Mouse (Mus musculus): ENCODE data around the gene Lef1. TPM values are rescaled to one million over a fixed set of nuclear protein-coding genes. Genes with fewer than 3 reads are reported as not detected.
A peak's percentile ranks its signal among the peaks of the same experiment; 100 is the strongest.

Gene Lef1
- polyA plus RNA-seq, 1 experiment from 2014 or later: 9.8 TPM

DNA sequence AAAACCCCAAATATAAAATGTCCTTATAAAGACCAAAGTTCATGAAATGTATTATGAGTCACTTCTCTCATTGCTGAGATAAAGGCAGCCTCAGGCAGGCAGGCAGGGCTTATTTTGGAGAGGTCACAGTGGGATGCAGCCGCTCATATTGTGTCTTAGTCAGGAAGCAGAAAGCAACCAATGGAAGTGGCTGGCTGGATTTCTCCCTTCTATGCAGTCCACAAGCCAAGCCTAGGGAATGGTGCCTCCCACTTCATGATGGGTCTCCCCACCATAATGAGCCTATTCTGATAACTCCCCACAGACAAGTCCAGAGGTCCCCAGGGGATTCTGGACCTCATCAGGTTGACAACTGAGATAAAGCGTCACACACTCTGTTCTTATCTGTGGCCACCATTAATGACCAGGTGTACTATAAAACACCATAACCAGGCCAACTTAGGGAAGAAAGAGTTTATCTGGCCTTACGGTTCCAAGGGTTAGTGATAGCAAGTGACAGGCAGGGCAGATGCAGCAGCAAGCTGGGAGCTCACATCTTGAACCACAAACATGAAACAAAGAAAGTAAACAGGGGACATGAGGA is 145.2 kb downstream of the Lef1 start:
- ATAC-seq (ENCODE audit: extremely low read depth, insufficient number of reproducible peaks, low FRiP score, low TSS enrichment): no peak
- H3K4me3 ChIP-seq: no peak overlapping the region
- H3K27me3 ChIP-seq (replicated peaks): no peaks in the 10 kb centered on the region
- 61% methylated on average over 3 of the region's 3 CpGs for WGBS
- no peaks in the 10 kb centered on the region for H3K9me3 ChIP-seq
- peaks cover 25% of the 10 kb centered on the region for H3K36me3 ChIP-seq
- no peak overlapping the region for H3K9ac ChIP-seq
- no peak overlapping the region for H3K4me2 ChIP-seq
- no peak overlapping the region for H3K27ac ChIP-seq (replicated peaks)
- peaks cover 52% of the 10 kb centered on the region for H3K4me1 ChIP-seq

DNA sequence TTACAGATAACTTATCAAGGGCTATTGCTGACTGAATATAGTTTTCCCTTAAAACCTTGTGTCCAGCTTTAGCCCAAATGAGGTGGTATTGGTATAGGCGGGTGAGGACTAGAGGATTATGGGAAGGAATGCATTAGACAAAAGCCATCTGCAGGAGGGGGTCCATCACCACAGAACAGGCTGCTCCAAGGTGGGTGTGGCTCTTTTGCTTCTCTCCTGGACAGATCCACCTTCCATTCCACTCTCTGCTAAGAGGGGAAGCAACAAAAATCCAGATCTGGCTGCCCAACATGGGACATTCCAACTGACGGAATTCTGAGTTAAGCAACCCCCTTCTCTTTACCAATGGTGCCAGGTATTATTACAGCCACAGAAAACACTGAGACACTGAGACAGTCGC is 148.7 kb downstream of the Lef1 start:
- 72% methylated on average over 3 of the region's 3 CpGs for WGBS
- H3K9me3 ChIP-seq: peaks cover 10% of the 10 kb centered on the region; the same call in 1 of the 2 replicates
- H3K4me1 ChIP-seq: peaks cover 28% of the 10 kb centered on the region
- no peak overlapping the region for H3K27ac ChIP-seq (replicated peaks)
- H3K4me2 ChIP-seq: no peak overlapping the region
- H3K4me3 ChIP-seq: no peak overlapping the region
- ATAC-seq (ENCODE audit: extremely low read depth, insufficient number of reproducible peaks, low FRiP score, low TSS enrichment): no peak
- peaks cover 48% of the 10 kb centered on the region for H3K36me3 ChIP-seq
- no peaks in the 10 kb centered on the region for H3K27me3 ChIP-seq (replicated peaks)
- H3K9ac ChIP-seq: no peak overlapping the region

DNA sequence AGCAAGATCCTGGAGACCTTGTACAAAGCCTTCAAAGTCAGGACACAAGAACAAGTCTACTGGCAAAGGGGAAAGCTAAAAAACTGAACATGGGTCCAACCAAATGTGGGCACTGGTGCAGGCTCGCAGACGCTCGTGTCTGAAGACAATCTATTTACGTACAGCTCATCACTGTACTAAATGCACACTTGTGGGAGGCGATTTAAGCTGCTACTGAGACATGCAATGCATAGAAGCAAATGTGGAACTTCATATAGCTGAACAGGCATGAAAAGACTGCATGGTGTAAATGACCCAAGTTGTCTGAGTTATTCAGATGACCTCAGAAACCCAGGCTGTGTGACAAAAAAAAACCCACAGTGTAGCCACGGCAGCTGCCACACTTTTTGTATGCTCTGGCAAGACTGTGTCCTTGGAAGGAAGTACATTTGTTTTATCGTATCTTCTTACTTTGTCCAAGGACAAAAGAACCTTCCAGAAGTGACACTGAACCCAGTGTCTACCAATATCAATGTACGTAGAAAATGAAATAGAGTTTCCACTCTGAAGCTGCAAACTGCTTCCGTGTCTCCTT is 149.2 kb downstream of the Lef1 start:
- 65% methylated on average over 9 of the region's 9 CpGs for WGBS
- Histone ChIP-seq H3K9ac (no peak overlapping the region), H3K36me3 (peaks cover 48% of the 10 kb centered on the region), H3K4me3 (no peak overlapping the region), H3K27ac (replicated peaks) (peak overlapping the region; percentile 24; the same call in 1 of the 2 replicates), H3K4me2 (no peak overlapping the region; the same call in 1 of the 2 replicates), H3K9me3 (peaks cover 10% of the 10 kb centered on the region; the same call in 1 of the 2 replicates), H3K4me1 (peaks cover 32% of the 10 kb centered on the region), H3K27me3 (replicated peaks) (no peaks in the 10 kb centered on the region)
- ATAC-seq (ENCODE audit: extremely low read depth, insufficient number of reproducible peaks, low FRiP score, low TSS enrichment): no peak

DNA sequence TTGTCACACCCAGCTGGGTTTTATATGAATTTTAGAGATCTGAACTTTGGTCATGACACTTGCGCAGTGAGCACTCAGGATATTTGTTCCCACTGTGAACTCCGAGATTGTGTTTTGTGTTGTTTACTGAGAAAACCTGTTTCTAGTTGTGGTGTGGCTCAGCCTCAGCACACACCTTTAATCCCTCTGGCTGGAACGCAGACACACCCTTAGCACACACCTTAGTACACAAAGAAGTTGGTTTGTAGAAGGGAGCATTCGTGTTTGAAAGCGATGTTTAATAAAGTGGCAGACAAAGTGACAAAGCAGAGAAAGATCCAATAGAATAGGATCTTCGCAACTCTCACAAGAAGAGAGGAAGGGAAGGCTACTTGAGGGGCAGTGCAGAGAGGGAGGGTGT is 150.1 kb downstream of the Lef1 start:
- Histone ChIP-seq H3K36me3 (peaks cover 51% of the 10 kb centered on the region), H3K27me3 (replicated peaks) (no peaks in the 10 kb centered on the region), H3K27ac (replicated peaks) (no peak overlapping the region), H3K4me1 (peaks cover 41% of the 10 kb centered on the region), H3K9ac (no peak overlapping the region), H3K9me3 (peaks cover 10% of the 10 kb centered on the region; the same call in 1 of the 2 replicates), H3K4me2 (no peak overlapping the region), H3K4me3 (no peak overlapping the region)
- no peak for ATAC-seq (ENCODE audit: extremely low read depth, insufficient number of reproducible peaks, low FRiP score, low TSS enrichment)
- 92% methylated on average over 6 of the region's 6 CpGs for WGBS

DNA sequence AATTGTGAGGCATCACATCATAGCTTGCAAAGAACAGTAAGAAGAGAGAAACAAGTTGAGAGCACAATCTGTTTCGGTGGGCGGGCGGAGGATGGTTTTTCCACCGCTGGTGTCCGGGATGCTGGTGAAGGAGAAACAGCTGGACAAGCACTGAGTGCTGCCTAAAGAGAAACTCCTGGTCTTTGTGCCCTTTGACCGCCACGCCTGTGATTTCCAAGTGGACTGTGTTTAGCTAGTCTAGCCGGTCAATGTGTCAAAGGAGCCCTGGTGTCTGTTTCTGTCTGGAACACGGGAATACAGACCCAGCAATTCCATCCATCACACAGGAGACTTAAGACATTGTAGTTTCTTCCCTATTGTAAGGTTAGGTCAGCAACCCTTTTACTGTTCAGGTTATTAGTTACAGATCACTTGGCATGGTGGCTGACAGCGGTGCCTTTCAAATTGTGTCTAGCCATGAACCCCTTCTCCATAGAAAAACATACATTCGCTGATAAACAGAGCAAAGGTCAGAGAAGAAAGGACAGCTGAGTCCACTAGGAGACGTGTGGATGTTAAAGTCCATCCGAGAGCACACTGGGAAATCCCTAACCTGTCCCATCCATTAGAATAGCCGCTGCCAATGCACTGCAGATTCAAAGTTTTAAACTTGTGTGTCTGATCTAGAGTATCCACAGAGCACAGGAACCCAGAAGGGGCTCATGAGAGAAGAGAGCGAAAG is 153.7 kb downstream of the Lef1 start:
- ATAC-seq (ENCODE audit: extremely low read depth, insufficient number of reproducible peaks, low FRiP score, low TSS enrichment): no peak
- no peak overlapping the region for H3K4me3 ChIP-seq
- 80% methylated on average over 15 of the region's 15 CpGs for WGBS
- H3K9ac ChIP-seq: no peak overlapping the region
- no peaks in the 10 kb centered on the region for H3K27me3 ChIP-seq (replicated peaks)
- H3K4me1 ChIP-seq: peaks cover 62% of the 10 kb centered on the region
- no peak overlapping the region for H3K27ac ChIP-seq (replicated peaks)
- peaks cover 59% of the 10 kb centered on the region for H3K36me3 ChIP-seq
- H3K4me2 ChIP-seq: no peak overlapping the region
- H3K9me3 ChIP-seq: peaks cover 10% of the 10 kb centered on the region; the same call in 1 of the 2 replicates

DNA sequence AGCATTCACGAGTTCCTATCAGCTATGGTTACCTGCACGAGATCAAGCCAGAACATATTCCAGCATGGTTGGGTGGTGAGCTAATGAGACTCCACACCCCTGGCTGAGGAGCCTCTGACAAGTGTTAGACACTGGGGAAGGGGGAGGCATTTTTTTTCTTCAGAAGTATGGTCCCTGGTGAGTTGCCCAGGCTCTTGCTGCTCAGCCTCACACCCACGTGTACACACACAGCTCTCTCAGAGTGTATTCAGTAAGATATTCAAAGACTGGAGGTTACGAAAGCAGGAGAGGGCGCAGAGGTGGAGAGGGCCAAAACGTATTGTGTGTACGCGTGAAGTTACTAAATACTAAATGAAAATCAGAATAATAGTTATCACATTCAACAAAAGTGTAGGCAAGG is 155.2 kb downstream of the Lef1 start:
- H3K27ac ChIP-seq (replicated peaks): 0 out of 2 replicates have a peak overlapping the region, but pooled peaks have one; percentile 1
- 75% methylated on average over 8 of the region's 8 CpGs for WGBS
- no peak overlapping the region for H3K9ac ChIP-seq
- H3K4me2 ChIP-seq: no peak overlapping the region
- H3K27me3 ChIP-seq (replicated peaks): no peaks in the 10 kb centered on the region
- peaks cover 58% of the 10 kb centered on the region for H3K36me3 ChIP-seq
- peaks cover 10% of the 10 kb centered on the region; the same call in 1 of the 2 replicates for H3K9me3 ChIP-seq
- no peak overlapping the region for H3K4me3 ChIP-seq
- H3K4me1 ChIP-seq: peaks cover 61% of the 10 kb centered on the region
- no peak for ATAC-seq (ENCODE audit: extremely low read depth, insufficient number of reproducible peaks, low FRiP score, low TSS enrichment)

DNA sequence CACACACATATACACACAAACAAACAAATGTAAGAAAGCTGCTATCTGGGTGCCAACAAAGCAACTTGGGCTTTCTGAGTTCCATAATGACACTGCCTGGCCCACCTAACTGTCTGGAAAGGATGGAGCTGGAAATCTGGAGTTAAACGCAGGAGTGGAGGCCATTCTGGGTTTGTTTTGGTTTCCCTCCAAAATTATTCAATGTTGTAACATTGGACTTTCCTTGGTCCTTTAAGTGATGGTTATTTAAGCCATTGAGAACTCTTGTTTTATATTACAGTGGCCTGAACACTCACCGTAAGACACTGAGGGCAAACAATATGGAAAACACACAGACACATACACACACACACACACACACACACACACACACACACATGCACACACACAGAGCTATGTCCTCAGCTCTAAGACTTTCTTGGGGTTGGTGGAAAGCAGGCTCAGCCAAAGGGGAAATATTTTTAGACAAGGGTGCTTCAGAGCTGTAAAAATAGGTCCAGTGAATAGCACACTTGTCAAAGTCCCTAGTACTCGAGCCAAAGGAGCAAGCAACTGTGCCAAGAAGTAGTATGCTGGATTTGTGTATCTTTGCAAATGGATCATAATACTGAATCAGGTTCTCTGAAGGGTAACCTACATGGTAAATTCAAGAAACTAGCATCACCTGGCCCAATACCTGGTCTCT is 156.2 kb downstream of the Lef1 start:
- ATAC-seq (ENCODE audit: extremely low read depth, insufficient number of reproducible peaks, low FRiP score, low TSS enrichment): no peak
- H3K4me3 ChIP-seq: no peak overlapping the region
- peaks cover 48% of the 10 kb centered on the region for H3K36me3 ChIP-seq
- H3K27ac ChIP-seq (replicated peaks): peak overlapping the region; percentile 79
- H3K4me2 ChIP-seq: peak overlapping the region; percentile 12; the same call in 1 of the 2 replicates
- H3K9me3 ChIP-seq: peaks cover 2% of the 10 kb centered on the region; the same call in 1 of the 2 replicates
- H3K27me3 ChIP-seq (replicated peaks): no peaks in the 10 kb centered on the region
- H3K9ac ChIP-seq: no peak overlapping the region
- 68% methylated on average over 3 of the region's 3 CpGs for WGBS
- peaks cover 66% of the 10 kb centered on the region for H3K4me1 ChIP-seq

DNA sequence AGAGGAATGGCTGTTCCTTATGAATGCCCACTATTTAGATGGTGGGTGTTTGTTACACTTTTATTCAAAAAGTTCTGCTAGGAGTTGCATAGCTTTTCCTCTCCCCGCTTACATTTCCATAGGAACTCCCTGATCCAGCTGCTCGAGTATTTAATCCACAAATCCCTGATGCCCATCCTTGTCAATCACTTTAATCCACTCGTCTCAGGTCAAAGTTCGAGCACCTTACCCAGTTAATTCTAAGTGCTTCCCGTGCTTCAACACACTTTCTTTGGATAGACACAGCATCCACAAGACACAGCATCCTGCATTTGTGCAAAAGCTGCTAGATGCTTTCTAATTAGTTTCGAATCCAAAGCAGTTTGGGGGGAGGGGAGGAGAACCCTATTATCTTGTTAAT is 160.1 kb downstream of the Lef1 start:
- H3K4me3 ChIP-seq: peak overlapping the region; percentile 83
- peaks cover 61% of the 10 kb centered on the region for H3K4me1 ChIP-seq
- no peaks in the 10 kb centered on the region for H3K27me3 ChIP-seq (replicated peaks)
- H3K36me3 ChIP-seq: peaks cover 15% of the 10 kb centered on the region
- ATAC-seq (ENCODE audit: extremely low read depth, insufficient number of reproducible peaks, low FRiP score, low TSS enrichment): no peak
- H3K4me2 ChIP-seq: peak overlapping the region; percentile 77
- WGBS: 64% methylated on average over 6 of the region's 6 CpGs
- peak overlapping the region; percentile 93 for H3K9ac ChIP-seq
- H3K27ac ChIP-seq (replicated peaks): no peak overlapping the region
- no peaks in the 10 kb centered on the region for H3K9me3 ChIP-seq

DNA sequence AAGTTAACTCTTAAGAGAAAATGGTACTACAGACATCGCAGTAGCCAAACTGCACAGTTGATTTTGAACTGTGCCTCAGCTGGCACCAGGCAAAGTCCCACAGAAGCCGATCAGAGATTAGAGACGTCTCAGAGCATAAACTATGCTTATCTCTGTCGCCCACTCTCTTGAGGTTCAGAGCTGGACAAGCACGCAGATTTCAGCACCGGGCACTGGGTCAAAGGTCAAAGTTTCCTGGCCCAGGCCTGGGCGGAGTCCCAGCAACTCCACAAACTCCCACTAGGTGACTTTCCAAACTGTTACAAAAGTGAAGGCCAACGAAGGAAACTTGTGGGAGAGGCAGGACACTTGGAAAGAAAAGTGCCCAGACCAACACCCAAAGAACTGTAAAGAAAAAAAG is 160.9 kb downstream of the Lef1 start:
- peaks cover 15% of the 10 kb centered on the region for H3K36me3 ChIP-seq
- H3K4me1 ChIP-seq: peaks cover 53% of the 10 kb centered on the region
- no peaks in the 10 kb centered on the region for H3K27me3 ChIP-seq (replicated peaks)
- peak overlapping the region; percentile 83 for H3K4me3 ChIP-seq
- peak overlapping the region; percentile 93 for H3K9ac ChIP-seq
- peak overlapping the region; percentile 92 for H3K27ac ChIP-seq (replicated peaks)
- ATAC-seq (ENCODE audit: extremely low read depth, insufficient number of reproducible peaks, low FRiP score, low TSS enrichment): no peak
- H3K9me3 ChIP-seq: no peaks in the 10 kb centered on the region
- H3K4me2 ChIP-seq: peak overlapping the region; percentile 77
- WGBS: 2% methylated on average over 8 of the region's 8 CpGs

DNA sequence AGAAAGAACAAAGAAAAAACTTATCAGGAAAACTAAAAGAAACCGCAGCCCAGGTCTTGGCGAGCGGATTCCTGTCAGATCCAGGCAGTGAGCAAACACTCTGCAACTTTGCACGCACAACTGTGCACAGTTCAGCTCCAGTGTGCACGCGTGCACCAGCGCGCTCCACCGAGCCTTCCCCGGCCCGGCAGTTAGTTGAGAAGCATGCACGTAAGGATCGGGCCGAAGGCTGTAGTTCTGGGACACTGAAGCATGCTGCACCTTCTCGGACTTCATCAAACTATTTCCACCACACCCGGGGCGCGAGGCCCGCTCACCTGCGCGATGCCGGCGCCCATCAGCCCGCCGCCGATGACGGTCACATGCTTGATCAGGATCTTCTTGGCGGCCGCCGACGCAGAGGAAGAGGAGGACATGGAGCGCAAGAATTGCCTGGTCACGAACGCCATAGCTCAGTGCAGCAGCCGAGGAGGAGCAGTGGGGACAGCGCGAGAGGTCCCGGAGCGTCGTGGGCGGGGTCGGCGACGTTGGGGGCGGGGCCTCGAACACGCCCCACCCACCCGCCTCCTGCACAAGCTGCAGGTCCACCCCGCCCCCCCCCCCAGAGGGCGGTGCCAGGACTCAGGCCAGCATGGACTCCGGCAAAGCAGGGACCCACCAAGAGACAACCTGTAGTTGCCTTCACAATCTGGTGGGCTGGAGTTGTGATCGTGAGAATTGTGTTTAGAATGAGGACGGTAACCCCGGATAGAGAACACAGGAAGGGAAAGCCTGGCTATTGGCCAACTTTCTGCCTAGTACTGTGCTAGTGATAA is 161.5 kb downstream of the Lef1 start, which contains the start of gene Hadh:
Gene Hadh (minus strand): TSS at position 543 of the 815 bp plus-strand sequence.
- Histone ChIP-seq H3K27ac (replicated peaks) (peak within 1 kb of the TSS; percentile 92), H3K36me3 (peaks cover 15% of the 10 kb centered on the region), H3K4me3 (peak within 1 kb of the TSS; percentile 83), H3K27me3 (replicated peaks) (no peaks in the 10 kb centered on the region), H3K9me3 (no peaks in the 10 kb centered on the region), H3K4me2 (peak within 1 kb of the TSS; percentile 77), H3K4me1 (peaks cover 47% of the 10 kb centered on the region), H3K9ac (peak within 1 kb of the TSS; percentile 93)
- under 1% methylated on average over 52 of the region's 54 CpGs for WGBS
- peak; percentile 87 for ATAC-seq (ENCODE audit: extremely low read depth, insufficient number of reproducible peaks, low FRiP score, low TSS enrichment)

All from heart, embryonic 13.5 days (tissue).